7 mouse cellular contexts compared by ENCODE assay signal in genomic region chr1:43827763-43828194, GRCm38 (mm10). TPM values are rescaled to one million over a fixed set of nuclear protein-coding genes. Genes with fewer than 3 reads are reported as not detected.
DNase-seq lines count a peak whose midpoint lies in the region; ATAC-seq lines count a peak whose summit lies in the region.

Gene Uxs1 (minus strand): TSS chr1:43827800.

- no peaks in the 10 kb centered on the region for H3K9me3 ChIP-seq in intestine, embryonic 15.5 days
- H3K9me3 ChIP-seq in midbrain, embryonic 10.5 days (replicated peaks): no peaks in the 10 kb centered on the region

- peak within 1 kb of the TSS; percentile 90 for H3K4me2 ChIP-seq in intestine, embryonic 15.5 days (replicated peaks)

- H3K4me1 ChIP-seq in intestine, embryonic 15.5 days (replicated peaks): peaks cover 3% of the 10 kb centered on the region
- H3K4me1 ChIP-seq in midbrain, embryonic 10.5 days: peaks cover 27% of the 10 kb centered on the region

- intact Hi-C loops in gastrocnemius, postnatal 36 days (cut with DNase I): no loop called here
- intact Hi-C loops in left cerebral cortex, postnatal 25 days (cut with DNase I): loop anchor here (2.0 to 10.0 kb wide), 4 partner anchors 51 to 733 kb away; partner anchors contain the start of genes AI597479, Tgfbrap1 and Tpp2

- no peaks in the 10 kb centered on the region for H3K27me3 ChIP-seq in intestine, embryonic 15.5 days (replicated peaks)
- no peaks in the 10 kb centered on the region for H3K27me3 ChIP-seq in midbrain, embryonic 10.5 days (ENCODE audit: low read depth, poor library complexity, severe bottlenecking)

- peak within 1 kb of the TSS; percentile 87 for H3K9ac ChIP-seq in intestine, embryonic 15.5 days

- H3K4me3 ChIP-seq in intestine, embryonic 15.5 days (replicated peaks): peak within 1 kb of the TSS; percentile 94
- H3K4me3 ChIP-seq in midbrain, embryonic 10.5 days: peak within 1 kb of the TSS; percentile 82

- peak; percentile 98 for ATAC-seq in intestine, embryonic 15.5 days

- H3K27ac ChIP-seq in intestine, embryonic 15.5 days: peak within 1 kb of the TSS; percentile 91
- H3K27ac ChIP-seq in midbrain, embryonic 10.5 days (replicated peaks): peak within 1 kb of the TSS; percentile 95

- peak; percentile 100 for DNase-seq in adrenal gland, adult 2 months
- DNase-seq in embryo, embryonic 11.5 days (ENCODE audit: low read depth, low spot score): peak; percentile 98
- DNase-seq in gastrocnemius, postnatal 36 days: peak; percentile 97 to 98
- peak; percentile 98 to 100 for DNase-seq in left cerebral cortex, postnatal 25 days (ENCODE audit: low spot score in 2 of 2)
- DNase-seq in midbrain, embryonic 10.5 days (ENCODE audit: low spot score): peak; percentile 98
- peak; percentile 95 for DNase-seq in right cerebral cortex, postnatal 4 days

- WGBS in intestine, embryonic 15.5 days: under 1% methylated on average over 41 of the region's 41 CpGs
- under 1% methylated on average over 41 of the region's 41 CpGs for WGBS in midbrain, embryonic 10.5 days

- no peaks in the 10 kb centered on the region for H3K36me3 ChIP-seq in intestine, embryonic 15.5 days
- no peaks in the 10 kb centered on the region for H3K36me3 ChIP-seq in midbrain, embryonic 10.5 days

RNA-seq across cellular contexts. Expression of gene Uxs1, which starts in this region (rescaled TPM):
- total RNA-seq in adrenal gland, adult 2 months (2021): 10 to 100 TPM; 48.4 to 65.3 TPM
- polyA plus RNA-seq in adrenal gland, adult 2 months (2012; rRNA removed): 18.1 and 27.4 TPM in 2 replicates
- 10 to 100 TPM; 10.2 to 10.4 TPM for total RNA-seq in gastrocnemius, postnatal 36 days (2021)
- 16.2 and 19.3 TPM in 2 replicates for polyA plus RNA-seq in intestine, embryonic 15.5 days (2015; fragmentation: Nextera tagmentation; extraction: Ambion mirVana)
- total RNA-seq in left cerebral cortex, postnatal 25 days (2021): 10 to 100 TPM; 52.0 to 52.7 TPM
- 17.9 and 20.2 TPM in 2 replicates for polyA plus RNA-seq in midbrain, embryonic 10.5 days (2016; fragmentation: Nextera tagmentation; extraction: Ambion mirVana)

Comparison
In these comparisons a context has a peak if more than half of its experiments do, and no peak if none do; other contexts are left out.
1. Peak in every context shown above with its lines: DNase-seq, ATAC-seq, H3K4me3 ChIP-seq and H3K27ac ChIP-seq.
2. RNA of gene Uxs1 (total RNA-seq): 48.4 to 65.3 TPM in adrenal gland, adult 2 months and 52.0 to 52.7 TPM in left cerebral cortex, postnatal 25 days; 10.2 to 10.4 TPM in gastrocnemius, postnatal 36 days; every median in the first group is over 4 times any median in the second.